In genomic region chr8:71451777-71452176, GRCm38 (mm10) we compare ENCODE assay signal across 1 mouse cellular context.
TF ChIP-seq lines count a peak whose summit lies in the region.

No protein-coding gene starts in this region.

TF ChIP-seq in CH12.LX, 34 proteins besides CTCF, POLR2A, EP300 and RAD21 (continued from another document):
- TF ChIP-seq JUND (conservative IDR thresholded peaks at IDR 0.05; ENCODE audit: low read depth, low read length) (no peak), USF1 (IDR thresholded peaks at IDR 0.05; ENCODE audit: low read depth, low read length) (no peak), SMC3 (IDR thresholded peaks at IDR 0.05; ENCODE audit: low read depth, low read length) (no peak), ELF1 (IDR thresholded peaks at IDR 0.05; ENCODE audit: low read depth, low read length) (no peak), TBP (conservative IDR thresholded peaks at IDR 0.05; ENCODE audit: low read depth, low read length) (no peak), ZC3H11A (IDR thresholded peaks at IDR 0.05; ENCODE audit: low read depth, low read length) (no peak), NELFE (IDR thresholded peaks at IDR 0.05; ENCODE audit: low read depth, low read length) (no peak), NRF1 (IDR thresholded peaks at IDR 0.05; ENCODE audit: low read depth, low read length) (no peak), TCF12 (IDR thresholded peaks at IDR 0.05; ENCODE audit: low read depth, low read length) (no peak), MEF2A (IDR thresholded peaks at IDR 0.05; ENCODE audit: borderline replicate concordance, low read depth, low read length) (no peak)
